Mouse (Mus musculus): ENCODE data around the gene Gpr62.

Gpr62 gene

GRCm38 (mm10) chr9:106454888-106455681 is 10.7 kb downstream of the Gpr62 start:
- no peak for DNase-seq

- peak; percentile 74 for DNase-seq
These were observed 11.5 kb downstream of the Gpr62 start for GRCm38 (mm10) chr9:106454071-106454761.

GRCm38 (mm10) chr9:106453271-106454070 is 12.3 kb downstream of the Gpr62 start, which contains the start of gene Pcbp4:
Pcbp4 (plus strand) TSS chr9:106453291.
- peak; percentile 84 for DNase-seq

GRCm38 (mm10) chr9:106452821-106453220 is 12.9 kb downstream of the Gpr62 start:
- DNase-seq: peak; percentile 91

GRCm38 (mm10) chr9:106452351-106452750 is 13.4 kb downstream of the Gpr62 start:
- DNase-seq: no peak

- DNase-seq: no peak
These were observed 13.8 kb downstream of the Gpr62 start for GRCm38 (mm10) chr9:106451899-106452298.

- DNase-seq: peak; percentile 66
These were observed 14.4 kb downstream of the Gpr62 start for GRCm38 (mm10) chr9:106451298-106451697.

GRCm38 (mm10) chr9:106450661-106451060 is 15.1 kb downstream of the Gpr62 start:
- DNase-seq: peak; percentile 80

GRCm38 (mm10) chr9:106449947-106450346 is 15.8 kb downstream of the Gpr62 start:
- DNase-seq: peak; percentile 67

GRCm38 (mm10) chr9:106448498-106449031 is 17.2 kb downstream of the Gpr62 start:
- peak; percentile 88 for DNase-seq

- peak; percentile 86 for DNase-seq
These were observed 17.8 kb downstream of the Gpr62 start for GRCm38 (mm10) chr9:106447951-106448350.

- DNase-seq: peak; percentile 97
These were observed 18.4 kb downstream of the Gpr62 start, which contains the start of the genes Abhd14b and Abhd14a for GRCm38 (mm10) chr9:106447348-106447747. Abhd14b (plus strand) TSS chr9:106447459. Abhd14a (minus strand) TSS chr9:106447678.

- no peak for DNase-seq
These were observed 20.9 kb downstream of the Gpr62 start for GRCm38 (mm10) chr9:106444836-106445235.

GRCm38 (mm10) chr9:106442680-106443079 is 23.1 kb downstream of the Gpr62 start:
- DNase-seq: no peak

GRCm38 (mm10) chr9:106436566-106436965 is 29.2 kb downstream of the Gpr62 start:
- peak; percentile 61 for DNase-seq

GRCm38 (mm10) chr9:106433389-106433788 is 32.3 kb downstream of the Gpr62 start:
- no peak for DNase-seq

- DNase-seq: peak; percentile 58
These were observed 35.8 kb downstream of the Gpr62 start for GRCm38 (mm10) chr9:106430015-106430264.

- peak; percentile 96 for DNase-seq
These were observed 36.3 kb downstream of the Gpr62 start, which contains the start of gene Rpl29 for GRCm38 (mm10) chr9:106429221-106430014. Rpl29 (plus strand) TSS chr9:106429454.

GRCm38 (mm10) chr9:106428719-106429220 is 37.0 kb downstream of the Gpr62 start:
- no peak for DNase-seq

GRCm38 (mm10) chr9:106421865-106422160 is 43.9 kb downstream of the Gpr62 start:
- peak; percentile 91 for DNase-seq

- DNase-seq: no peak
These were observed 44.5 kb downstream of the Gpr62 start for GRCm38 (mm10) chr9:106421033-106421864.

Data from cerebellum, adult 9-10 months (tissue).